Mouse (Mus musculus) gastrocnemius, adult 2 months (tissue): Measurements from ENCODE around the gene Sun1. TPM values are rescaled to one million over a fixed set of nuclear protein-coding genes. Genes with fewer than 3 reads are reported as not detected.

Experiments used
- DNase-seq: peaks from one replicate; pipeline ENCODE4 v3.0.0; 2022
- H3K27ac ChIP-seq: fragments of 200-600 bp; 2 replicates; pipeline ENCODE4 v1.8.1; 2022; ENCODE audit warnings: mild to moderate bottlenecking
- H3K4me3 ChIP-seq: fragments of 200-600 bp; 2 replicates; pipeline ENCODE4 v1.8.1; 2022; ENCODE audit warnings: mild to moderate bottlenecking, moderate library complexity
- CTCF ChIP-seq: fragments of 200-600 bp; IDR thresholded peaks from 2 replicates; pipeline ENCODE4 v1.8.1; 2022; ENCODE audit warnings: antibody characterized with exemption, mild to moderate bottlenecking, moderate library complexity
- intact Hi-C: fragments of 180-260 bp; cut with DNase I; formaldehyde crosslinking; loops from one replicate; pipeline ENCODE4 v1.15.1; 2025
- total RNA-seq, 2 experiments: library from RNA; stranded (reverse); gene quantifications; 2 replicates each; pipeline ENCODE4 v1.2.3; 2021

The Sun1 gene
- total RNA-seq, 2 experiments from 2014 or later: 39.5 to 43.3 TPM

DNA sequence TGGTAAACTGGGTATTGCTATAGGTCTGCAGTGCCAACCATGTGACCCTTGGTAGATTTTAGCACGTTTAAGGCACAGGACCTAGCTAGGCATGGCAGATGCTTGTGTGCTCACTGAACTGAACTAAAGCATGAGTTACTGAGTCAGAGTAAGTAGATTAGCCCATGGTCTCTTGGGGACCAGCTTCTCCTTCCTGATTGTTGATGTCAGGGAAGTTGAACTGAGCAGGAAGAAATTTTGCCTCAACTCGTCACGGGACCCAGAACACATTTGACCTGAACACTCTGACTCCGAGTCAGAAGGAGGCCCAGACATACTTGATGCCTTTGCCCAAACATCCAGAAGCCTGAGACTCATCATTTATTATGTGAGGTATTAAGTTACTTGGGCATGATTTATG is 37.0 kb downstream of the Sun1 start:
- peak overlapping the region; percentile 63 for H3K27ac ChIP-seq
- no peak for TF ChIP-seq CTCF
- intact Hi-C loops: no loop called here
- DNase-seq: no peak
- H3K4me3 ChIP-seq: no peak overlapping the region

DNA sequence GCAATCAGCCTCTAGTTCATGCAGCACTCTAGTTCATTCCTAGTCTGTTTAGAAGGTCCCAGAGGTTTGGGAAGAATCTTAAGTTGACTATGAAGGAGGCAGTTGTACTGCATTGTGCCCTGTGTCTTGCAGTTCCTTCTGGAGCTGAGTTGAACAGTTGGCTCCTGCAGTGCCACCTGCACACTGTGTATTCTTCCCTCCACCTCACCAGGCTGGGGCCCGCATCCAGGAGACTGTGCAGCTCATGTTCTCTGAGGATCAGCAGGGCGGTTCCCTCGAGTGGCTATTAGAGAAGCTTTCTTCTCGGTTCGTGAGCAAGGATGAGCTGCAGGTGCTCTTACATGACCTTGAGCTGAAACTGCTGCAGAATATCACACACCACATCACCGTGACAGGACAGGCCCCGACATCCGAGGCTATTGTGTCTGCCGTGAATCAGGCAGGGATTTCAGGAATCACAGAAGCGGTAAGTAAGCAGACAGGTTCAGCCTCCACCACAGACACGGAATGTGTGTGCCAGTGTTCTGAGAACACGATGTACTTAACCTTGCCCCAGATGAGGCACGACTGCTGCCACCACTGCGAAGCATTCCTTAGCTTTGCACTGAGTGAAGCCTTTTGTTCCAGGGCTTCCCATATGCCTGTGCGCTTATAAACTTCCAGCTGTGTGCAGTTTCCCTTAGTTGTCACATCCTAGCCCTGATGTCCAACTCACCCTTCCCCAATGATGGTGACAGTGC is 40.8 kb downstream of the Sun1 start:
- no peak for DNase-seq
- intact Hi-C loops: no loop called here
- H3K27ac ChIP-seq: no peak overlapping the region
- no peak overlapping the region for H3K4me3 ChIP-seq
- no peak for TF ChIP-seq CTCF

DNA sequence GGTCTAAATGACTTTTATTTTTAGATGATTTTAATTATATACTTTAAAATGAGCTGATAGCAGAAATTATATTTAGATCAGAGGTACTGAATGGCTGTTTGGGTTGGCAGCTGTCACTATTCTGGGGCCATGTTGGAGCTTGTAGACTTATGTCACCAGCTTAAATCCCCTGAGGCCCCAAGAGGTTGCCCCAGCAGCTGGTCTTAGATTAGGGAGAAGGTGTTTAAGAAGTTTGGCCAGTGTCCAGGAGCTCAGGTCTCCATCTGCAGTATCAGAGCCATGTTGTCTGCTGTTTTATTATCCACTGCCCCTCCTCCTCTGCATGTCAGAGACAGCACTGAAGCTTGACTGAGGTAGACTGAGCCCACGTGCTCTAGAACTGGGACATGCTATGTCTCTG is 42.9 kb downstream of the Sun1 start:
- Histone ChIP-seq H3K4me3 (no peak overlapping the region), H3K27ac (no peak overlapping the region)
- TF ChIP-seq CTCF: no peak
- intact Hi-C loops: no loop called here
- no peak for DNase-seq

DNA sequence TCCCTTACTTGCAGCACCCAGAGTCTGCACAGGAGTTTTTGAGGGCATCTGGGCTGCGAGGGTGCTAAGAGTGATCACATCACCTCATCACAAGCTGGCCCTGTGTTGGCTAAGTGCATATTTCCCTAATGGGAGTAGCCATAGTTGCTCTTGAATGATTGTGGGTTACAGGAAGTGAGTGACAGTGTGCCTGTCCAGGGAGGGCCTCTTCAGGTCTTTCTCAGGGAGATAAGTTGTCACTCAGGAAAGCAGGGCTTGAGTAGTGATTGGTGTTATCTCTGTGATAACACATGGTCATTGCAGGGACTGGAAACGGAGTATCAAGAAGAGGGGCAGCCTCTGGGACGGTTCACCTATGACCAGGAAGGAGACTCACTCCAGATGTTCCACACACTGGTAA is 47.3 kb downstream of the Sun1 start:
- Histone ChIP-seq H3K27ac (no peak overlapping the region), H3K4me3 (no peak overlapping the region)
- intact Hi-C loops: no loop called here
- no peak for DNase-seq
- TF ChIP-seq CTCF: no peak

DNA sequence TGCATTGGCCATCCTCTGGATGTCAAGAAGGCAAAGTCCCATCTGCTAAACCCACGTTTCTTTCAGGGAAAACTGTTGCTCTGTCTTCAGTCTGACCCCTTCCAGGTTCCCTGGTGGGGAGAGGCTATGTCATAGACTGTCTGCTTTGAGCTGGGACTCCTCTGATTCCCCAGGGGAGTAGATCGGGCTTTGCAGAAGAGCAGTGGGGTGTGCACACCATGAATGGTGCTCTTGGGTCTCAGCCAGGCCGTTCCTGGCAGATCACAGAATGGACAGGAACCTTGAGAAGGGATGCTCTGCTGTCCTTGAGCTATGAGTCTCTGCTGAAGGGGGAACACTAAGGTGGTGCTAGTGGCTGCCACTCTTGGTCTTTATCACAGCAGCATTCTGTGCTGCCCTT is 48.4 kb downstream of the Sun1 start:
- H3K4me3 ChIP-seq: no peak overlapping the region
- no peak overlapping the region for H3K27ac ChIP-seq
- intact Hi-C loops: no loop called here
- TF ChIP-seq CTCF: no peak
- DNase-seq: no peak

DNA sequence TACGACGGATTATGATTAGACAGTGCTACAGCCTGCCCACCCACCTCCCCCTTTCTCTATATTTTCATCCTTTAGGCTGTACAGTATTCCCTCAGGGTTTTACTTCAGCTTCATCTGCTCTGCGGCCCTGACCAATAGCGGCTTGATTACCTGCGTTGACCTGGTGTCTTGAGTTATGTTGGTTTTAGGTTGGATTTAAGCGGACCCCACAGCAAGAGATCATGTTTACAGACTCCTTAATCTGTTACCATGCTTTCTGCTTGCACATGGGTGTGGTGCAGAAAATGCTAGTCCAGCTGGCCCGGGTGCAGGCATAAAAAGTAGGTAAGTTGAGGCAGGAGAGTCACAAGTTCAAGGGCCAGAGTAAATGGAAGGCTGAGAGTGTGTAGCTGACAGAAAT is 50.8 kb downstream of the Sun1 start:
- no peak overlapping the region; the same call in 1 of the 2 replicates for H3K4me3 ChIP-seq

DNA sequence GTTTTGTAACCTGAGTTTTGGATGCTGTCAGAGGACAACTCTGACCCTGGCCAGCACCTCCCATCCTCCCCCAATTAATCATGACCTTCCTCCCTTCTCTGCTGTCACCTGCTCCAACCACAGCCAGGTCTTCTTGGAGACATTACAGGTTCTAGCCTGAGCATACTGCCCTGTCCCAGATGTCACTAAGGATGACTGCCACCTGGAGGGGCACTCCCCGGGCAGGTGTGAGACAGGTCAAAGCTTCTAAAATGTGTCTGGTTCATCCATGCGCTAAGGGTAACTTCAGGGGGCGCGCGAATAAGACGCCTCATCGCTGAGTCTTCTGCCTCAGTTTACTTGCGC is 51.3 kb downstream of the Sun1 start:
- DNase-seq: no peak
- Histone ChIP-seq H3K27ac (peak overlapping the region; percentile 99), H3K4me3 (peak overlapping the region; percentile 92)
- peak; percentile 20; the same call in 1 of the 2 replicates for TF ChIP-seq CTCF
- intact Hi-C loops: loop anchor here (5.0 kb wide), 1 partner anchor 49 kb away; the partner anchor contains the start of gene Sun1

More for the DNA sequence above, 50.8 kb downstream of the Sun1 start:
- DNase-seq: no peak
- H3K27ac ChIP-seq: peak overlapping the region; percentile 99
- intact Hi-C loops: loop anchor here (5.0 kb wide), 1 partner anchor 49 kb away; the partner anchor contains the start of gene Sun1
- no peak for TF ChIP-seq CTCF

DNA sequence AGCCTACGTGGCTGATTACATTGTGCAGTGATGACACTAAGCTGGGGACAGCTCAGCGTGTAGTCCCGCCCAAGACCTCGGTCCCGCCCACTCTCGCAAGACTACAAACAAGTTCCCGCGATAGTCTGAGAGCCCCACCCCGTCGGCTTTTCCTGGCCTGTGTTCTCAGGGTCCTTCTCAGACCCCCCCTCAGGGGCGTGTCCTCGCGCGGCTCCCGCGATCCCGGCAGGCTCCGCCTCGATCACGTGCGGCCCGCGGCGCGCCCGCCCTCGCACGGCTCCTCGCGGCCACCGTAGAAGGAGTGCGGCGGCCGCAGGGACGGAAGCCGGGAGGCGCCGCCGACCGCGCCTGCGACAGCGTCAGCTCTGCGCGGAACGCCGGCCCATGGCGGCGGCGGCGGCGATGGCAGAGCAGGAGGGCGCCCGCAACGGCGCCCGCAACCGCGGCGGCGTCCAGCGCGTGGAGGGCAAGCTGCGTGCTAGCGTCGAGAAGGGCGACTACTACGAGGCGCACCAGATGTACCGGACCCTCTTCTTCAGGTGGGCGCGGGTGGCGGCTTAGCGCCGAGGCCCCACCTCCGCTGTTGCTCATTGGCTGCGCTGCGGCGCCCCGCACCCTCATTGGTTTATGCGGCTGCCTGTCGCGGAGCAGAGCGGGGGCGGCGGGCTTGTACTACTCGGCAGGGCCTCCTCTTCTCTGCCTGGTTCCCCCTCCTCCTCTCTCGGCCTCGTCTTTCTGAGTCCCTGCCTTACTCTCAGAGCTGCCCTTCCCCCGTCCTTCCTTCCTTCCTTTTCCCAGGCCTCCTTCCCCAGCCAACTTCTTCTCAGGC is 51.9 kb downstream of the Sun1 start, which contains the start of gene Get4:
Gene Get4 (plus strand): TSS at position 244 of the 829 bp plus-strand sequence.
- intact Hi-C loops: loop anchor here (5.0 kb wide), 1 partner anchor 50 kb away; the partner anchor contains the start of gene Sun1
- Histone ChIP-seq H3K27ac (peak within 1 kb of the TSS; percentile 99), H3K4me3 (peak within 1 kb of the TSS; percentile 92)
- no peak for TF ChIP-seq CTCF
- DNase-seq: peak; percentile 99

DNA sequence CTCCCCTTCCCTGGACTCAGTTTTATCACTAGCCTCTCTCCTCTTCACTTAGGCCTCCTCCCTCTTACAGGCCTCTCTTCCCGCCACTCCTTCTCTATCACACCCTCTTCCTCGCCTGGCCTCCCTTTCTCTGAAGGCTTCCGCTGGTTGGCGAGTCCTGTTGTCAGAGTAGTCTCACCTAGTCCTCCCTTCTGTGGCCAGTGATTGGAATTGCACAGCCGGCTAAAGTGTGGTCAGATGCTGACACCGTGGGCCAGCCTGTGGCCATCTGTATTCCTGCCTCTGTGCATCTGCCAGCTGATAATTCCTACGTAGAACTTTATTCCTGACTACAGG is 52.4 kb downstream of the Sun1 start:
- TF ChIP-seq CTCF: no peak; the same call in 1 of the 2 replicates
- H3K4me3 ChIP-seq: peak overlapping the region; percentile 92
- H3K27ac ChIP-seq: peak overlapping the region; percentile 99
- peak; percentile 39 for DNase-seq
- intact Hi-C loops: loop anchor here (5.0 kb wide), 1 partner anchor 51 kb away; the partner anchor contains the start of gene Sun1

DNA sequence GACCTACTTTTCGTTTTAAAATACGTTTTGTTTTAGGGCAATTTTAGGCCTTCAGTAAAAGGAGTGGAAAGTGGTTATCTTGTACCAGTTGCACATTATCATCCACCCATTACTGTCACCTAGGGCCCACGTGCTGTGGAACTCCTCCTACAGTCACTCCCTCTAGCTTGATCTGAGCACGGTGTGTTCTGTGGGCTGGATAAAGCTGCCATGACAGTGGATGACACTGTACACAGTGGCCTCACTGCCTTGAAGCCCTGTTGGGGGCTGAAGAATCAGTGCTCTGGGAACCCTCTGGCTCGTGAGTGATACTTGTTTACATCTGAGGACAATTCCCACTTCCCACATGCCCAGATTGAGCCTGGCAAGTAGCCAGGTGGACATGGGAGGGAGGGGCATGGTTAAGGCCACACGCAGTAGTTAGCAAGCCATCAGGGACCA is 52.9 kb downstream of the Sun1 start:
- DNase-seq: peak; percentile 39
- Histone ChIP-seq H3K4me3 (peak overlapping the region; percentile 92), H3K27ac (peak overlapping the region; percentile 99)
- intact Hi-C loops: loop anchor here (5.0 kb wide), 1 partner anchor 51 kb away; the partner anchor contains the start of gene Sun1
- no peak for TF ChIP-seq CTCF

DNA sequence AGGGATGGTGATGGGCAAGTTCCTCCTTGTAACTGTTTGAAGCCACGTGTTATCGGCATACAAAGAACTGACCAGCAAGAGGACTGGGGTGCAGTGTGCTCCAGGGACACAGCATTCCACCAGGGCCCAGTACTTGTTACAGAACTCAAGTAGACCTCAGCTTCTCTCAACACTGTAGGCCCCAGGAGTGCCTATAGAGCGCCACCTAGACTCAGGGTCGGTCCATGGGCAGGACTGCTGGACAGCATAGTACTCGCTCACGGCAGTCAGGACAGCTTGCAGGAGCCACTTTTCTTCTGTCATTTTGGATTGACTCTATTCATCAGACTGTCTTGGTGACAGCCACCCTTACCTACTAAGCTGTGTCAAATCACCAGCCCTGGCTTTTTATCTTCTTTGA is 54.5 kb downstream of the Sun1 start:
- TF ChIP-seq CTCF: no peak
- intact Hi-C loops: loop anchor here (5.0 kb wide), 1 partner anchor 53 kb away; the partner anchor contains the start of gene Sun1
- Histone ChIP-seq H3K4me3 (peak overlapping the region; percentile 25; the same call in 1 of the 2 replicates), H3K27ac (peak overlapping the region; percentile 99)
- no peak for DNase-seq

DNA sequence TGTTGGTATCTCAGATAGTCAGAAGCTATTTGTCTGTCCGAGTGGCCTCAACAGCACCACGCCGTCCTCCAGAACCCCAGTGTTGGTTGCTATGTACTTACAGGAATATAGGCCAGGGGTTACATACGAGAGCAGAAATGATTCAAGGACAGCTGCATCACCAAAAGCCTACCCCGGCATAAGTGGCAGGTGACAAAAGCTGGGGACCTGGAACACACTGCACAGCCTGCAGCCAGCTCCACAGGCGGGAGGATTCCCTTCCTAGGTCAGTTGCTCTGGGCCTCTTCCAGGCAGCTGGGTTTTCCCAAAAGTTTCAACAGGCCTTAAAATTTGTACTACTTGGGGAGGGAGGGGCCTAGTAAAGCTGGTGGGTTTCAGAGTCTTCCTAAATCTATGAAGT is 55.3 kb downstream of the Sun1 start:
- no peak for TF ChIP-seq CTCF
- intact Hi-C loops: no loop called here
- peak; percentile 41 for DNase-seq
- peak overlapping the region; percentile 99 for H3K27ac ChIP-seq
- H3K4me3 ChIP-seq: peak overlapping the region; percentile 25
